Mouse (Mus musculus): ENCODE results near the gene Sh2b1.

DNA sequence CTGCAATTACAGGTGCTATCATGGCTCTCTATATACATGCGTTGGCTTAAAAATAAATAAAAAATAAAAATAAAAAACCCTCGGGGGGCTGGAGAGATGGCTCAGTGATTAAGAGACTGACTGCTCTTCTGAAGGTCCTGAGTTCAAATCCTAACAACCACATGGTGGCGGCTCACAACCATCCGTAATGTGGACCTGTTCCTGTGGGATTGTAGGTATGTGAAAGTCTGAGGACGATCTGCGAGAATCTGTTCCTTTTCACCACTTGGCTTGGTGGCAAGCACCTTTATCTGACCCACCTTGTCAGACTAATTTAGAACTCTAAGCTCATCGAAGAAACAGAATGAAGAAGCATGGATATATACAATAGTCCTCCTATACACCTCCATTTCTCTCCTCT is 24.2 kb upstream of the Sh2b1 start:
- TF ChIP-seq CTCF (IDR thresholded peaks at IDR 0.05; ENCODE audit: low read depth) (no peak), EP300 (IDR thresholded peaks at IDR 0.05; ENCODE audit: low read depth) (no peak)

All from liver, embryonic 14.5 days (tissue).